Mouse (Mus musculus) thymus, adult 2 months (tissue): ENCODE data around the gene Fam168a. TPM values are rescaled to one million over a fixed set of nuclear protein-coding genes. Genes with fewer than 3 reads are reported as not detected.
A peak's percentile ranks its signal among the peaks of the same experiment; 100 is the strongest.
"Not testable (repeated sequence)": the region's sequence is repeated elsewhere in the genome, so short reads cannot be mapped to it uniquely, and the experiment has no call there.

ENCODE experiments used
- DNase-seq: peaks from one replicate; pipeline ENCODE4 v3.0.0; 2021
- H3K27ac ChIP-seq: fragments of 200-500 bp; 2 replicates; pipeline ENCODE4 v1.5.1; 2012; ENCODE audit warnings: low read length, control low read depth; ENCODE audit not compliant: control insufficient read depth, insufficient read depth
- H3K27me3 ChIP-seq: fragments of 200-500 bp; 2 replicates; pipeline ENCODE4 v1.6.1; 2012; ENCODE audit warnings: mild to moderate bottlenecking, low read length, moderate library complexity, mixed read lengths; ENCODE audit not compliant: control insufficient read depth, insufficient read depth
- H3K36me3 ChIP-seq: fragments of 200-500 bp; 2 replicates; pipeline ENCODE4 v1.6.1; 2012; ENCODE audit warnings: mild to moderate bottlenecking, low read length, moderate library complexity; ENCODE audit not compliant: control insufficient read depth, insufficient read depth
- H3K4me1 ChIP-seq: fragments of 200-500 bp; replicated peaks from 2 replicates; pipeline ENCODE4 v1.6.1; 2012; ENCODE audit warnings: low read length; ENCODE audit not compliant: control insufficient read depth, insufficient read depth
- H3K4me3 ChIP-seq: fragments of 200-500 bp; 2 replicates; pipeline ENCODE4 v1.5.1; 2012; ENCODE audit warnings: mild to moderate bottlenecking, low read length, control low read depth, moderate library complexity; ENCODE audit not compliant: control insufficient read depth, insufficient read depth
- CTCF ChIP-seq: fragments of 200-500 bp; IDR thresholded peaks from 2 replicates; pipeline ENCODE4 v1.5.1; 2012; ENCODE audit warnings: mild to moderate bottlenecking, control low read depth, low read length, moderate library complexity, borderline replicate concordance; ENCODE audit not compliant: control insufficient read depth, poor library complexity, insufficient read depth; ENCODE audit errors: extremely low read depth
- POLR2A ChIP-seq: fragments of 200-500 bp; IDR thresholded peaks from 2 replicates; pipeline ENCODE4 v1.6.1; 2012; ENCODE audit warnings: mild to moderate bottlenecking, low read length, control low read depth, moderate library complexity; ENCODE audit not compliant: control insufficient read depth, poor library complexity, insufficient read depth; ENCODE audit errors: extremely low read depth
- WGBS: fragments of 180-500 bp; shearing (Covaris S2); methylation state at CpG from one replicate; pipeline ENCODE4 v1.1.7; 2018; 5-methylcytosine and 5-hydroxymethylcytosine counted together
- polyA plus RNA-seq: library from polyadenylated mRNA; depleted of rRNA; stranded (reverse); fragments of >200 nt; gene quantifications from 2 replicates; pipeline ENCODE4 v1.2.3, GENCODE M21; 2012

Fam168a gene
- polyA plus RNA-seq, 1 experiment: 144 TPM

- H3K4me3 ChIP-seq: no peak overlapping the region
- TF ChIP-seq POLR2A (no peak), CTCF (no peak)
Measured at GRCm38 (mm10) chr7:100843866-100844265, 137.4 kb downstream of the Fam168a start.

GRCm38 (mm10) chr7:100844385-100845025 is 138.1 kb downstream of the Fam168a start:
- Histone ChIP-seq H3K4me1 (peaks cover 9% of the 10 kb centered on the region), H3K27me3 (no peaks in the 10 kb centered on the region), H3K4me3 (no peak overlapping the region), H3K27ac (no peak overlapping the region), H3K36me3 (peaks cover 5% of the 10 kb centered on the region; the same call in 1 of the 2 replicates)
- WGBS: 87% methylated on average over 2 of the region's 2 CpGs
- TF ChIP-seq CTCF (no peak), POLR2A (no peak)
- DNase-seq: no peak

More at GRCm38 (mm10) chr7:100843866-100844265, 137.4 kb downstream of the Fam168a start:
- WGBS: 98% methylated on average over 2 of the region's 2 CpGs
- no peak overlapping the region for H3K27ac ChIP-seq
- peaks cover 5% of the 10 kb centered on the region; the same call in 1 of the 2 replicates for H3K36me3 ChIP-seq
- DNase-seq: no peak
- peaks cover 9% of the 10 kb centered on the region for H3K4me1 ChIP-seq
- no peaks in the 10 kb centered on the region for H3K27me3 ChIP-seq

GRCm38 (mm10) chr7:100845026-100845400 is 138.6 kb downstream of the Fam168a start:
- peaks cover 9% of the 10 kb centered on the region for H3K4me1 ChIP-seq

GRCm38 (mm10) chr7:100845412-100845811 is 139.0 kb downstream of the Fam168a start:
- peaks cover 5% of the 10 kb centered on the region; the same call in 1 of the 2 replicates for H3K36me3 ChIP-seq
- TF ChIP-seq POLR2A (no peak), CTCF (no peak)
- 0% methylated on average over 1 of the region's 1 CpGs for WGBS
- peaks cover 9% of the 10 kb centered on the region for H3K4me1 ChIP-seq
- no peak overlapping the region for H3K4me3 ChIP-seq
- no peak overlapping the region for H3K27ac ChIP-seq
- DNase-seq: no peak
- no peaks in the 10 kb centered on the region for H3K27me3 ChIP-seq

More at GRCm38 (mm10) chr7:100845026-100845400, 138.6 kb downstream of the Fam168a start:
- Histone ChIP-seq H3K4me3 (no peak overlapping the region), H3K27ac (no peak overlapping the region), H3K36me3 (peaks cover 5% of the 10 kb centered on the region; the same call in 1 of the 2 replicates), H3K27me3 (no peaks in the 10 kb centered on the region)
- TF ChIP-seq POLR2A (no peak), CTCF (no peak)
- DNase-seq: no peak

GRCm38 (mm10) chr7:100846033-100846432 is 139.6 kb downstream of the Fam168a start:
- not testable (repeated sequence) for H3K27ac ChIP-seq

GRCm38 (mm10) chr7:100847131-100847530 is 140.7 kb downstream of the Fam168a start:
- H3K27me3 ChIP-seq: no peaks in the 10 kb centered on the region
- no peak overlapping the region for H3K27ac ChIP-seq
- peaks cover 5% of the 10 kb centered on the region; the same call in 1 of the 2 replicates for H3K36me3 ChIP-seq
- peaks cover 18% of the 10 kb centered on the region for H3K4me1 ChIP-seq
- H3K4me3 ChIP-seq: no peak overlapping the region
- WGBS: over 99% methylated on average over 6 of the region's 6 CpGs
- TF ChIP-seq POLR2A (no peak), CTCF (no peak)
- DNase-seq: no peak

More at GRCm38 (mm10) chr7:100846033-100846432, 139.6 kb downstream of the Fam168a start:
- not testable (repeated sequence) for H3K4me3 ChIP-seq, H3K36me3 ChIP-seq, DNase-seq, H3K4me1 ChIP-seq, H3K27me3 ChIP-seq
- 46% methylated on average over 7 of the region's 7 CpGs for WGBS

- WGBS: 52% methylated on average over 6 of the region's 6 CpGs
- no peak overlapping the region for H3K27ac ChIP-seq
- peaks cover 5% of the 10 kb centered on the region; the same call in 1 of the 2 replicates for H3K36me3 ChIP-seq
- H3K4me3 ChIP-seq: no peak overlapping the region
- no peaks in the 10 kb centered on the region for H3K27me3 ChIP-seq
- DNase-seq: peak; percentile 75
- TF ChIP-seq POLR2A (no peak), CTCF (peak; percentile 30; the same call in 1 of the 2 replicates)
- H3K4me1 ChIP-seq: peaks cover 34% of the 10 kb centered on the region
Measured at GRCm38 (mm10) chr7:100848744-100849143, 142.3 kb downstream of the Fam168a start.
